Mouse (Mus musculus) naive thymus-derived CD4-positive, alpha-beta T cell, adult 2 months (primary cell): Measurements from ENCODE around the gene Gm43191.
"Not testable (repeated sequence)": the region's sequence is repeated elsewhere in the genome, so short reads cannot be mapped to it uniquely, and the experiment has no call there.

Experiments used
- DNase-seq: peaks from one replicate; pipeline ENCODE4 v3.0.0-alpha.2; 2011; ENCODE audit warnings: low read depth

Gm43191 gene

DNA sequence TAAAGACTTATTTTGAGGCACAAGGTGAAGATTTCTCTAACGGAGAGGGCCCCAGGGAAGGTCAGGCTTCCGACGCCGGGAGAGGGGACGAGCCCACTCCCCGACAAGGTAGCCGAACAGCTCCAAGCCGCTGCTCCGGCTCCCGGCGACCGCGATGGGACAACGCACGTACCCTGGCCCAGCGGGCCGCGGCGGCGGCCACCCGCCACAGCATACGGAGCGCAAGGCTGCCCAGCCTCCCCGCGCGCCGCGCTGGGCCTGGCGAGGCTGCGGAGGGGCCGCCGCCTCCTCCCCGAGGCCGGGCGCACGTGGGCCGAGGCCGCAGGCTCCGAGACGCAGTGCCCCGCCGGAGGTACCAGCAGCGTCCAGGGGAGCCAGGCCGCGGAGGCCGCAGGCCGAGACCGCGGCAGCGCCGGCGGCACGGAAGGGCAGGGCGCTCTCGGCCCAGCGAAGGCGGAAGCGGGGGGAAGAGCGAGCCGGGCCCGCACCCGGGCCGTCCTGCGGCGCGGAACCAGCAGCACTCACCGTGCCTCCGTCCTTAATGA lies 19.1 kb downstream of the Gm43191 start:
- DNase-seq: no peak

DNA sequence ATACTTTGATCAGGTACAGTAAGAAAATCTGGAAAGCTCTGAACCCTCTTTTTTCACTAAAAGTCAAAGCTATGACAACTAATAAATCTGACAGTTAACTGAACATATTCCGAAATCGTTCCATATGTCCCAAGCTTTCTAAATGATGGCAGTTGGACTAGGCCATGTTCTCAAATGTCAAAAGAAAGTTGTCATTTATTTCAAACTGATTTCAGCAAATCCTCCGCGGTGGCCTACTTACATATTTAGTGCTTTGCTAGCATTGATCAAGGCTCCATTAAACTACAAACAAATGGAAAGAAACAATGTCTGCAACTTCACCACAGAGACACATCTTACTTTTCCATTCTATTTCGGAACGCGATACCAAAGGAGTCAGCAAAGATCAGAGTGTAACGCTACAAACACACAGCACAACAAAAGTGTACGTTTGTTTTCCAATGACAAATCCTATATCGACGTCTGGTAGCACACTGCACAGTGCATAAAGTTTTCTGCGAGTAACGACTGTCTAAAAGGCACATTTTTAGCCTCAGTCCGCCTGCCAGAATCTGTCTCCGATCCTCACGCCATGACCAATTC lies 19.7 kb downstream of the Gm43191 start:
- DNase-seq: peak; percentile 65

DNA sequence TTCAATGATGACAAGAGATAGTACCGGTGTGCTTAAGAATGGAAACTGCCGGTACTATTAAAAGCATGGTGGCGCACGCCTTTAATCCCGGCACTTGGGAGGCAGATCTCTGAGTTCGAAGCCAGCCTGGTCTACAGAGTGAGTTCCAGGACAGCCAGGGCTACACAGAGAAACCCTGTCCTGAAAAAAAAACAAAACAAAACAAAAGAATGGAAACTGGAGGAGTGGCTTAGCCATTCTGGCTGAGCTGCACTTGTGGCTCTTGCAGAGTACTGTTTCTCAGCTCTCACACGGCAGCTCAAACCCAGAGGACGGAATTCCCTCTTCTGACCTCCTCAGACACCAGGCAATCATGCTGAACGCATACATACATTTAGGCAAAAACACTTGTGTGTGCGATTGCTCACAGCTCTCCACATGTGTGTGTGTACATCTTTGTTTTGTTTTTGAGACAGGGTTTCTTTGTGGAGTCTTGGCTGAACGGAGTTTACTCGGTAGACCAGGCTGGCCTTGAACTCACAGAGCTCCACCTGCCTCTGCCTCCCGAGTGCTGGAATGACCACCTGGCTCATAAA lies 21.1 kb downstream of the Gm43191 start:
- no peak for DNase-seq

DNA sequence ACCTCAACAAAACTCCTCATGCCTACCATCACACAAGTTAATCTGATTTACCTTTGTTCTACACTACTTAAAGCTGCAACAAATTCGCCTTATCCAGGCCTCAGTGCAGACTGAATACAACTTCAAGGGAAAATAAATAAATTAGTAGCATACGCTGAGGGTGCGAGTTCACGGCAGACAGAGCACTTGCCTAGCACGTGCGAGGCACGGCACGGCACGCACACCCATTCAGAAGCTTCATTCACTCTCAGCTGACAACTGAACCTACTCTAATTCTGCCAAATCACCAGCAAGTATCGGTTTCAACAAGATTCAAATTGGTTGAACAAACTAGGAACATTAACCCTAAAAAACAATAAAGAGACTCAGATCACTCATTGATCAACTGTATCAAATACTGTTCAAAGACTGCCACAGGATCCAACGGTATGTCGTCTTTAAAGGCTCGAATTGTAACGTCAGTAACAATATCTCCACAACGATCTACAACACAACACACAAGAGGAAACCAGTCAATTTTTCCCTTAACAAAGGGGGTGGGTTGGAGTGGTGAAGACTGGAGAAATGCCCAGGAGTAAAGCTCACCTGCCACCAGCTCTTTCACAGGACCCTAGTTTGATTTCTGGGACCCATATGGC lies 22.0 kb downstream of the Gm43191 start:
- peak; percentile 57 for DNase-seq

DNA sequence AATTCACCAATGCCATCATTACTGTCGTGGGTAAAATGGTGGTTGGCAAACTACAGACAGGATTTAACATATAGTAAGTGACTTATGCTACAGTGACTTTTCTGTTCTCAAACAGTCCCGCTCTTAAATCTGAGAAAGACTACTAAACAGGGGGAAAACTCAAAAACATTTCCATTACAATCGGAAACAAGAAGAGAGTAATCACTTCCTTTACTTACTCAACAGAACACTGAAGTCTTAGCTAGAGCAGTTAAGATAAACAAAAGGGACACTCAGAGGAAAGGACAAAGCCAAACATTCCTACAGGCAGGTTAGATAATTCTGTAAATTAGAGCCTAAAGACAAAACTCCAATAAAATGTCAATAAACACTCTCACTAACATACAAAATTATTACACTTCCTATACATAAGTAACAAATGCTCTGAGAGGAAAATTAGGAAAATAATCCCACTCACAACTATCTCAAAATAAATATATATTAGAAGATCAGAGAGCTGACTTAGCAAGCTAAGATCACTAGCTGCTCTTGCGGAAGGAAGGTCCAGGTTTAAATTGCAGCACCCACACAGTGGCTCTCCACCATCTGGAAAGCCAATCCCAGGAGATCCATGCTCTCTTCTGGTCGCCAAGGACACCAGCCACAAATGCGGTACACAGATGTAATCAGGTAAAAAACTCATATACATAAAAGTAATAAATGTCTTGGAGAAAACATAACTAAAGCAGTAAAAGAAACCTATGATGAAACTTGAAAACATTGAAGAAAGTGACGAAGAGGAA lies 24.7 kb downstream of the Gm43191 start:
- peak; percentile 33 for DNase-seq

GRCm38 (mm10) chr3:116654051-116654450 lies 27.0 kb downstream of the Gm43191 start:
- not testable (repeated sequence) for DNase-seq

DNA sequence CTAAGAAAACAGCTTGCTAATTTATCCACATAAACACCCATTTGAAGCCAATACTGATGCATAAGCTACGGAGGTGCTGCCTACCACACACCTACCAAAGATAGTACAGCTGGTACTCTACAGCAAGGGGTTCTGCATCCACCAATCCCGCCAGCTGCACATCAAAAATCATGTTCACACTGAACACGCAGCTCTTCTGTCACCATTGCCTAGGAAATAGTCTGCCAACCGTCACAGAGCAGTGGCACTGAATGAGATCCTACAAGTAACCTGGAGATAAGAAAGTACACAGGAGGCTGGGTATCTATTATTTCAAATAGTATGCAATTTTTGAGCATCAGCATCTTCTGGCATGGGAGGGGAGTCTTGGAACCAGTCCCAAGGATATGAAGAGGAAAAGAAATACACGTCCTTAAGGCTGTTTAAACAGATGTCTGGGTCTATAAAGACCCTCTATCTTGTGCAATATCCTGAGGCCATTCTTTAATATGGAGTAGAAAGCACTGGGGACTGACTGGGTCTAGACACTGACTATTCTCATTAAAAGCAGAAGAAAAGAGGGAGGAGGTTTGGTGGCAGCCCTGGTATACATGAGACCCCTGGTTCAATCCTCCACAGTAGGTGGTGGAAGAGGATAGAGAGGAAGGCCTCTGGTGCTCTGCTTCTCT lies 27.6 kb downstream of the Gm43191 start:
- no peak for DNase-seq

GRCm38 (mm10) chr3:116652033-116652446 lies 29.0 kb downstream of the Gm43191 start:
- DNase-seq: no peak

DNA sequence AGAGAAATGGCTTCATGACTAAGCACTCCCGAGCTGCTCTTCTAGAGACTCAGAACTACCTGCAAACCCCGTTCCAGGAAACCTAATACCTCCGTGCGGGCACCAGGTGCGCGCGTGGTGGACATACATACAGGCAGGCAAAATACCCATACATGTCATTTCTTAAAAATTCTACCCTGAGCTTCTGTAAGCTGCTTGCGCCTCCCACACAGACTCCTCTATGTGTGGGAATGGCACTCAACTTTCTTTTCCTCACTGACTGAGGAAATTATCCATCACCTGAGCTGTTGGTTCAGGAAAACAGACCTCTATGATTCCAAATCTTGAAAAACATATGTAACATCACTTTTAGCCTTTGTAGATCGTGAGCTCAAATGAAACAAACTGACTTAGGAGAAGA lies 30.4 kb downstream of the Gm43191 start:
- DNase-seq: no peak

DNA sequence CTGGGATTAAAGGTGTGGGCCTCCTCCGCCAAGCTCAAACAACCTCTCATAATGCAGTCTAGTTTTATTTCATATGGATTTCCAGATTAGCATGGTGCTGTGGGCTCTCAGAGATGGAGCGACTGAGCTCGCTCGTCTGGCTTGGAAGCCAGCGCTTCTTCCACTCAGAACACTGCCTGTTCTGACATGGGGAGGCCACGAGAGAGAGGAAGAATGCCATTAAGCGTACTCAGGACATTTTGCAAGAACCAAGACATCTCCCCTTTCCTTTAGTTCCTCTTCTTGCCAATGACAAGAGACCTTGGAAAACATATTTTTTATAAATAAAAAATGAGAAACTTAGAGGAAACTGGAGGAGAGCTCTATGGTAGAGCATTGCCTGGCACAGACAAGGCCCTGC lies 32.3 kb downstream of the Gm43191 start:
- DNase-seq: no peak

DNA sequence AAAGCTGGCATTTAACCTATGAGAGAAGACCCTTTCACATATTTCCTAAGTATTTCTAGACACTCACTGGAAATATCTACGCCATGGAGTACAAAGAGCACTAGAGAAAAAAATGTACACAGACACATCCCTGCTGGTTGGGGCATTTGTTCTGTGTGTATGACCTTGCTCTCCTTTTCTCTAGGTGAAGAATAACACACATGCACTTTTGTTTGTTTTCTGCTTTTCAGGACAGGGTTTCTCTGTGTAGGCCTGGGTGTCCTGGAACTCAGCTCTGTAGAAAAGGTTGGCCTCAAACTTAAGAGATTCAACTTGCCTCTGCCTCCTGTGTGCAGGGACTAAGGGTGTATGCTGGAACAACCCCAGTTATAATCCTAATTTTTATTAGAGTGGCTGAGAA lies 34.7 kb downstream of the Gm43191 start:
- no peak for DNase-seq

DNA sequence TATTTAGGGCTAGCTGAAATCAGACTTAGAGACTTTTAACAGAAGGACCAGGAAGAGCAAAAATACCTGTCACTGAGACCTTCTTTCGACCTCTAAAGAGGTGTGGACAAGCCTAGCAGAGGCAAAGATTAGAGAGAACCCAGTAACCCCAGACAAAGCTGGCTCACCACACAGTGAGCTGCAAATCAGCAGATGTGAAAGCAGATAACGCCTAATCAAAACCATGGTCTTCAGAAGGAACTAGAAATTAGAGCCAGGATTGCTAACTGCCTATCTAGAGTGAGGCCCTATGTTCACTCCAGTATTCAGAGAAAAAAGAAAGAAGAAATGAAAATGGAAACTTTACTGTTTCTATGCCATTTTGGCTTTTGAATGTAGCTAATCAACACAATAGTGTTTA lies 38.7 kb downstream of the Gm43191 start:
- DNase-seq: no peak

- DNase-seq: no peak
Measured at GRCm38 (mm10) chr3:116641811-116642371, 39.2 kb downstream of the Gm43191 start.

- no peak for DNase-seq
Measured at GRCm38 (mm10) chr3:116640024-116640423, 41.0 kb downstream of the Gm43191 start.

GRCm38 (mm10) chr3:116638572-116638971 lies 42.5 kb downstream of the Gm43191 start:
- no peak for DNase-seq

DNA sequence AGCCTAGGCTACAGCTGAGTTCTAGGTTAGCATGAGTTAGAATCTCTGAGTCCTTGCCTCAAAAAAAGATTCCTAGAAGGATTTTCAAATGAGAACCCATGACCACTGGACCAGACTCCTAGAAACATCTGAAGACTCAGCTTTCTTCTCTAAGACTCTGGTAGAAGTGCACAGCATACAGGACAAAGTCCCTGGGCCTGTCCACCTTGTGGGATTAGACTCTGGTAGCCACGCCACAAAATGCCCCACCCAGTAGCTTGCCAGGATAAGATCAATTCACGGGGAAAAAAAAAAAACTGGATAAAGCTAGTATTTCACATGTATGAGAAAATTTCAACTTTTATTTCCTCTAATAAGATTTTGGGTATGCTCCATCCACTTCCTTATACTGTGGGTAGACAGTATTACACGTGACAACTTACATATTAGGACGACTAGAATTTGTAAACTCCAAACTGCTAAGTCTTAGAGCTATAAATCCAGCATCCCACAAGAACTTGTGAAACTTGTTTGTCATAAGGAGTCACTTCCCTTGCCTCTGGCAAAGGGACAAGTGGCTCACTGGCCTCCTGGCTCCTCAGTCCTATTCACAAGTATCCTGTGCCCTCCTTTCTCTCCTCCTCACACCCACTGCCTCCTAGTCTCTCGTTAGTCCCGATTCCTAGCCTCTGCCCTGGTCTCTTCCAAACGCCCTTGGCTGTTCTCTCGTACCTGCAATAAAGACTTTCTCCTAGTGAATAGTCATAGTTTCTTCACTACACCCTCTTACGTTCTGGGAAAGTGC lies 43.2 kb downstream of the Gm43191 start:
- no peak for DNase-seq

- no peak for DNase-seq
Measured at GRCm38 (mm10) chr3:116635799-116636198, 45.3 kb downstream of the Gm43191 start.

- no peak for DNase-seq
Measured at GRCm38 (mm10) chr3:116634853-116635252, 46.2 kb downstream of the Gm43191 start.

GRCm38 (mm10) chr3:116634091-116634490 lies 47.0 kb downstream of the Gm43191 start:
- DNase-seq: no peak

DNA sequence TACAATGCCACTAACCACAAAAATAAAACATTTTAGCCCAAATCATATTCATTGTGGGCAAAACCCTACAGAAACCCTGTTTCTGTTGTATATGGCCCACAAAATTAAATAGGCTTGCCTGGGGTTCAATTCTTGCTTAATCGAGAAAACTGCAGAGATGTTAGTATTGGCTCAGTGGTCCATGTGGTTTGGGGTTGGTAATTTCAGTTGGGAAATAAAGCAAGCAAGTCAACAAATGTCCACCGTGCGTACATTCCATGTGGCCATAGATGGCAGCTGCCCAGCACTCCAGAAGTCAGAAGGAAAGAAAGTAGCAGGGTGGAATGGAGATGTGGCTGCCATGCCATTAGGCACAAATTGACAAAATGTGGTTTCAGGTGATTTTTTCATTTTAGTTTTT lies 48.1 kb downstream of the Gm43191 start:
- DNase-seq: no peak

DNA sequence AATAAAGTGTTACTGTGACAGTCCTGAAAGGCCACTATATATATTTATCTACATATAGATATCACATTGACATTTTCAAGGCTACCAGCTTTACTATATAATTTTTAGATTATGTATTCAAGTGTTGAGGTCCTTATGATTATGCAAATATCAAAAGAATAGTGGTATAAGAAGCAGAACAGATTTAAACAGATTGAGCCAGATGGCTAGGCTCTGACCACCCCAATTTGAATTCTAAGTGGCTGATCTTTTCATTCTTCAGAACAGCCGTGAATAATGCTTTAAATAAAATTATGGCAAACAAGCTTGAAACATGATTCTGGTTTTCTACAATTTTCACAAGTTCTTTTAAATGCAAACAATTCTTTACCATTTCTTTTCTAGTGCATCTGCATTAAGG lies 49.6 kb downstream of the Gm43191 start:
- DNase-seq: no peak
